Mouse (Mus musculus) subcutaneous adipose tissue, adult 2 months (tissue): ENCODE measurements around the gene 2410137M14Rik. TPM values are rescaled to one million over a fixed set of nuclear protein-coding genes. Genes with fewer than 3 reads are reported as not detected.

Experiments
- polyA plus RNA-seq: library from polyadenylated mRNA; depleted of rRNA; stranded (reverse); fragments of >200 nt; gene quantifications from 2 replicates; pipeline ENCODE4 v1.2.3, GENCODE M21; 2012; ENCODE audit warnings: low replicate concordance; rRNA removed

Gene 2410137M14Rik
- polyA plus RNA-seq = 0.19 TPM in 1 of 2 replicates, not detected in the other

DNA sequence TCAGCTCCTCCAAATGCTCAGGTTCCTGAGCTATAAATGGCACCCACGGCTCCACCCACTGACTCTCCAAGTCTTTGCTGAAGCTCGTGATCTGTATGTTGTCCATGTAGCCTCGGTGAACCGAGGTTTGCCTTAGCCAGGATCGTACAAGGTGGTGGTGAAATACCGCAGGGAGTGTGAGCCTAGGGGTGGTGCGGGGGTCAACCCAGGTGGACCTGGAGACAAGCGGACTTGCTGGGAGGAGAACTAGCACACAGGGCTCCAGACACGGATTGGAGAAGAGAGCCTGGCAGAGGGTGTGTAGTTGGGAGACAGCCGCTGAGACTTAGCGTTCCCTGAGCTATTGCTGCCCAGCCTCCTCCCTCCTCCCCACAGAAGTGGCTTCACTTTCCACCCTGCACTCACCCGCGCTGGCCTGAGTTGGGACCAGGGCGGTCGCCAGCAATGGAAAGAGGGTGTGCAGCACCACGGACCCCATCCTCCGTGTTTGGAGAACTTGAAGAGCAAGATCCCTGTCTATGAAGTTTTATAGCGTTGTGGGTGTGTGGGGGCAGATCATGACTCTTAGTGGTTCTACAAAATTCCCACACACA is at the start of gene 2410137M14Rik:
TSS of gene 2410137M14Rik (minus strand) at position 17 of the 593 bp plus-strand sequence.

DNA sequence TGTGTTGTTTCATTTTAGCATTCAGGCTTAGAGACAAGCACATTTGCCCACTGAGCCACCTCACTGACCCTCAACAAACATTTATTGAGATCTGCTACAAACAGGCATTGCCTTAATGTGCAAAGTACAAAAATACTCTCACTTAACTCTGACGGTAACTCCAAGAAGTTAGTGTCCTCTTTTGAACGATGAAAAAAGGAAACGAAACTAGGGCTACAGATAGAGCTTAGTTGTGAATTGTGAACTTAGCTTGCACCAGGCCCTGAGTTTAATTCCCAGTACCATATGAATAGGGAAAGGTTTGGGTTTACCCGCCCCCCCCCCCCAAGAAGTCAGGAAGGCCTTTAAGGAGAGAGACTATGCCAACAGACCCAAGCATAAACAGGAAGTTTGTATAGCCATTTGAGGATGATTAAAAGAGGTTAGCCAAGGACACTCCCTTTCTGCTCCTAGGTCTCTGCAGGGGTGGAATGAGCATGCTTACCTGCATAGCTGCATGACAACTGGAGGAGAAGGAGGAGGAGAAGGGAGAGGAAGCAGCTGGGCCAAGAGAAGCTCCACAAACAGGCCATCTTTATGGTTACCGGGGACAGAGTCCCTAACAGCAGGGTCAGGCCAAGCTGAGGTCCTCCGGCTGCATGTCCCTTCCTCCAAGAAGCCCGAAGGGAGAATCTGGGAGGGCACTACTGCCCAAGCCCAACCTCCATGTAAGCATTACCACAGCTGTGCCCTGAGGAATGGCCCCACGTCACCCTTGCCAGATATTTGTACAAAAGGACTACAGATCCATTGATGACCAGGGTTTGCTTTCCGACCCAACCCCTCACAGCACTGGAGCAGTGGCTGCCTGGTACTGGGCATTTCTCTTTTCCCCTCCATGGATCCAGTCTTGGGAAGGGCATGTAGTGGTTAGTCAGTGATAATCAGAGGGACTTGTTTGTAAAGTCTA is 41.9 kb upstream of the 2410137M14Rik start, which contains the start of gene Mog:
TSS of gene Mog (minus strand) at position 771 of the 949 bp plus-strand sequence.

DNA sequence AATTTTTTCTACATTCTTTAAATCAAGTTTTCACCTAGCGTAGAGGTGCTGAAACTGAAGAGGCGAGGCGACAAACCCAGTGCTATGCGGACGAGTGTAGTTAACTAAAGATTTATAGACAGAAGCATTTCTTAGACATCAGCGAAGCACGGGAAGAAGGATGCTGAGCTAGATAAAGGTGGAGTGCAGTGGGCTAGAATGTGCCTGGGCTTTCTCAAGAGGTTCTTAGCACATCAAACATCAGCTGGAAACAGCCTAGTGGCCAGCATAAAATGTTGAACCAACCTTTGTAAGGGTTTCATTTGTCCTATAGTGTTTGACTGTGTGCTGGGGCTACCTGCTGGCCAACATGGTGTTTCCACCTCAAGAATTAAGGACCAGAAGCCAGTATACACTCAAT is 19.8 kb upstream of the 2410137M14Rik start, which contains the start of gene Zfp57:
TSS of gene Zfp57 (plus strand) at position 301 of the 400 bp plus-strand sequence.

DNA sequence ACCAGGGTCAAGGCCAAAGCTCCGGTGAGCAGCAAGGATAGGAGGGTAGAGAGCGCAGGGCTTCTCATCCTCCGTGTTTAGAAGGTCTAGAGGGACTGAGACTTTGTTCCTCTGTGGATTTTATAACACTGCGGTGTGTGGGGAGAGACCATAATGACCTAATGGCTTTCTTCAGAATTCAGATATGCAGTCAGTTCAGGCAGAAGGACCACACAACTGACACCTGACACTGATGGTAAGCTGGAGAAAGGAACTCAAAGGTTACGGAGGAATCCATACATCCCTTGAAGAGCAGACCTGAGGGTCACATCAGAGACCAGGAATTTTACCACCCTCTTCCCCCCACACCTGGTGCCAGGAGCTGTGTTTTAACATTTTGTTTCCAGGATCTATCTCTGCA is 8.4 kb upstream of the 2410137M14Rik start, which contains the start of gene H2-M5:
TSS of gene H2-M5 (minus strand) at position 101 of the 400 bp plus-strand sequence.

DNA sequence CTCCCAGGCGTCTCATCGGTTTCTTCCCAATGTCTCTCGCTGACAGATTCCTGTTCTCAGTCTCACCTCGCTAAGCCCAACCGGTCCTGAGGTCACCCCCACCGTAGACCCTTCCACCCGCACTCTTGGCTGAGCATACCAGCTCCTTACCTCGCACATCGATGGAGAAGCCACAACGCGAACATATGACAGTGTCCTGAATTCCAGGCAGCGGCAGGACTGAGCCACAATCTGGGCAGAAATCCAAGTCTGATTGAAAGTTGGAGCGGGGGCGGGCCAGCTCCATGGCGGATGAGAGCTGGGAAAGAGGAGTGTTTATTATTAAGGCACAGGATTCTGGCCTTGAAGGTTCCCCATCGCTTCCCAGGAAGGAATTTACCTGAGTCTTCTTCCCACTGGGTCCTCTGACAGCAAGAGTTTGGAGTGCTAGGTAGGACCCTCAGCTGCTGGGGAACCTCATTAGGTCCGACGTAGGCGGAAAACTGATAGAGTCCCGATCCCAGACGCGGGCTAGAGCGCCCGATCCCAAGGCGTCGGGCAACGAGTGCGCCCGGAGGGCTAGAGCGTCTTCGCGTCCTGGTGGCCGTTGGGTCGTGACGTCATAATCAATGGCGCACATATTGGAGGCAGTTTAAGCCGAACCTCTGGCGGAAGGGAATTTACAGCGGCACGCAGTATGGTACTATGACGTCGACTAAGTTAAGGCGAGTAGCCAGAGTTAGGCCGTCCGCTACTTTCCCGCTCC is 22.9 kb downstream of the 2410137M14Rik start, which contains the start of the genes Znrd1 and Znrd1as:
TSS of gene Znrd1 (minus strand) at position 561 of the 745 bp plus-strand sequence.
TSS of gene Znrd1as (plus strand) at position 594 of the 745 bp plus-strand sequence.

DNA sequence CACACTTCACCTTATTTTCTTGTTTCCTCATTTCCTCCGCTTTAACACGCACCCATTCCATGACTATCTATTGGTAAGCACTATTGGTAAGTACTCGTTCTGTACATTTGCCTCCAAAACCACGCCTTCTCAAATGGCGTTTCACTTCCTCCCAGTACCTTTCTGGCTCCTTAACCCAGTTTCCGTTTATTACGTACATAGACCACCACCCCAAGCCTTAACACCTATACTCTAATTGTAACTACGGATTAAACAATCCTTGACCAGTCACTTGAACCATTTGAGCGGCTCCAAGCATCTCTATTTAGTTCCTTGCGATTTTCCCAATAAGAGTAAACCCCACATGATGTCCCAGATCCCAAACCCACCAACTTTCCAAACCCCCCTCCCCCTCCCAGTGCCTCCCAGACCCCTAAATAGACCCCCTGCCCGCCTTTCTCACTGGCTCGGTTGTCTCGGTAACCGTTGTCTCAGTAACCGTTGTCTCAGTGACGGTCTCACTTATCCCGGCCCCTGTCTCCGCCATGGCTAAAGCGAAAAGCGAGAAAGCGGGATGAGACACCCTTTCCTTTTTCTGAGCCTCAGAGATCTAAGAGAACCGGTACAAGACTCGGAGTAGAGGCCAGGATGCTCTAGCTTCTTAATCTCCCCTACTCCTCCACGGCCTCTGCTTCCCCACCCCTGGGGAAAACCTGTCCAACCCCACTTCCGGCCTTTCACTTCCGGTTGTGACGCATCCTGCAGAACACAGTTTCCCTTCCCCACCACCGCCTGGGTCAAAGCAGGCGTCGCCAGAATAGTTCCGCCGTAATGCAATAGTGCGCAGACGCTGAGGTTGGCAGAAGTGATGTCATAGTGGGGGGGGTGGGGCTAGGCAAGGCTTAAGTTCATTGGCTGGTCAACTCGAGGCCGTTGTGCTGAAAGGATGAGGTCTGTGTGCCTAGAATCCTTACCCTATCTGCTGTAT is 29.8 kb downstream of the 2410137M14Rik start, which contains the start of gene Ppp1r11:
TSS of gene Ppp1r11 (minus strand) at position 761 of the 967 bp plus-strand sequence.

DNA sequence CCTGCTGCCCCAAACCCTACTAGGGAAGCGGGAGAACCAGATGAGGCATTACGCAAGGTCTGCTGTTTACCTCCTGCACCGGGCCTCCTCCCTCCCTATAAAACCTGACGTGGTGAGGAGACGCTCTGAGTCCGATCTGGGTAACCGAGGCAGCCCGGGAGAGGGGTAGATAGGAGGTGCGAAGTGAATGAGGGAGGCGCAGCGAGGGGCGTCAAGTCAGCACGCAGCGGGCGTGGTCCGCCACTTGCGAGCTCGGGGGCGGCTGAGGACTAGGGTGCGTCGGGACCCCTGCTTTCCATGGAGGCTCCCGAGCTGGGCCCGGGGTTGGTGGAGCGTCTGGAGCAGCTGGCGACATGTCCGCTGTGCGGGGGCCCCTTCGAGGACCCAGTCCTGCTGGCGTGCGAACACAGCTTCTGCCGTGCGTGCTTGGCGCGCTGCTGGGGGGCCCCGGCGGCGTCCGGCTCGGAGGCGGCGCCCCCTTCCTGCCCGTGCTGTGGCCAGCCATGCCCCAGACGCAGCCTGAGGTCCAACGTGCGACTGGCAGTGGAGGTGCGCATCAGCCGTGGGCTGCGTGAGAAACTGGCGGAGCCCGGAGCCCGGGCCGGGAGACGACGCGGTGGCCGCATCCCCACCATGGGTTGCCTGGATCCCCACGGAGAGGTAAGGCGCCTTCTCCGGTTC is 38.1 kb downstream of the 2410137M14Rik start, which contains the start of gene Rnf39:
TSS of gene Rnf39 (plus strand) at position 128 of the 681 bp plus-strand sequence.

Other genes with a start within 250 kb of the 2410137M14Rik start
- not detected in 2 replicates for gene H2-M10.5, start 208.3 kb downstream of the 2410137M14Rik start, polyA plus RNA-seq
- gene H2-M10.6, start 169.1 kb downstream of the 2410137M14Rik start, polyA plus RNA-seq = not detected in 2 replicates
- 31.1 and 42.7 TPM in 2 replicates for gene Trim26, start 144.1 kb downstream of the 2410137M14Rik start, polyA plus RNA-seq
- 0.10 TPM in 1 of 2 replicates, not detected in the other for gene Trim15, start 114.0 kb downstream of the 2410137M14Rik start, polyA plus RNA-seq
- 0.04 and 0.06 TPM in 2 replicates for gene Trim10, start 111.7 kb downstream of the 2410137M14Rik start, polyA plus RNA-seq
- gene Trim40, start 91.1 kb downstream of the 2410137M14Rik start, polyA plus RNA-seq = not detected in 2 replicates
- not detected in 2 replicates for gene Trim31, start 83.1 kb downstream of the 2410137M14Rik start, polyA plus RNA-seq
- 0.54 and 2.1 TPM in 2 replicates for gene Rnf39, start 38.3 kb downstream of the 2410137M14Rik start, polyA plus RNA-seq
- gene Ppp1r11, start 29.5 kb downstream of the 2410137M14Rik start, polyA plus RNA-seq = 34.2 and 43.5 TPM in 2 replicates
- gene Znrd1, start 22.7 kb downstream of the 2410137M14Rik start, polyA plus RNA-seq = 25.6 and 47.3 TPM in 2 replicates
- gene Znrd1as, start 22.6 kb downstream of the 2410137M14Rik start, polyA plus RNA-seq = 2.5 and 4.2 TPM in 2 replicates
- gene H2-M5, start 8.3 kb upstream of the 2410137M14Rik start, polyA plus RNA-seq = 0.19 and 0.95 TPM in 2 replicates
- gene Zfp57, start 19.9 kb upstream of the 2410137M14Rik start, polyA plus RNA-seq = 7.8 and 20.5 TPM in 2 replicates
- gene Mog, start 42.2 kb upstream of the 2410137M14Rik start, polyA plus RNA-seq = not detected in 2 replicates
- 30.9 and 71.8 TPM in 2 replicates for gene Gabbr1, start 64.7 kb upstream of the 2410137M14Rik start, polyA plus RNA-seq
- gene Olfr90, start 107.3 kb upstream of the 2410137M14Rik start, polyA plus RNA-seq = not detected in 2 replicates
- not detected in 2 replicates for gene Olfr91, start 117.0 kb upstream of the 2410137M14Rik start, polyA plus RNA-seq
- not detected in 2 replicates for gene Olfr92, start 138.9 kb upstream of the 2410137M14Rik start, polyA plus RNA-seq
- not detected in 2 replicates for gene Olfr93, start 180.3 kb upstream of the 2410137M14Rik start, polyA plus RNA-seq
- gene Ubd, start 212.7 kb upstream of the 2410137M14Rik start, polyA plus RNA-seq = 0.54 and 3.7 TPM in 2 replicates
- gene Olfr94, start 219.8 kb upstream of the 2410137M14Rik start, polyA plus RNA-seq = not detected in 2 replicates
- not detected in 2 replicates for gene Olfr95, start 231.9 kb upstream of the 2410137M14Rik start, polyA plus RNA-seq
- not detected in 2 replicates for gene Olfr96, start 238.9 kb upstream of the 2410137M14Rik start, polyA plus RNA-seq